Mouse (Mus musculus) ovary, adult 10 weeks (tissue): ENCODE data around the gene Phb. TPM values are rescaled to one million over a fixed set of nuclear protein-coding genes. Genes with fewer than 3 reads are reported as not detected.

ENCODE experiments used
- polyA plus RNA-seq: library from polyadenylated mRNA; stranded (reverse); fragments of 350-450 nt; fragmentation: Illumina TruSeq; extraction: RNeasy Lipid Tissue Mini Kit (QIAGEN cat#74804); gene quantifications from one replicate; pipeline ENCODE4 v1.2.3, GENCODE M21; 2014

Gene Phb
- polyA plus RNA-seq: 7.8 TPM

DNA sequence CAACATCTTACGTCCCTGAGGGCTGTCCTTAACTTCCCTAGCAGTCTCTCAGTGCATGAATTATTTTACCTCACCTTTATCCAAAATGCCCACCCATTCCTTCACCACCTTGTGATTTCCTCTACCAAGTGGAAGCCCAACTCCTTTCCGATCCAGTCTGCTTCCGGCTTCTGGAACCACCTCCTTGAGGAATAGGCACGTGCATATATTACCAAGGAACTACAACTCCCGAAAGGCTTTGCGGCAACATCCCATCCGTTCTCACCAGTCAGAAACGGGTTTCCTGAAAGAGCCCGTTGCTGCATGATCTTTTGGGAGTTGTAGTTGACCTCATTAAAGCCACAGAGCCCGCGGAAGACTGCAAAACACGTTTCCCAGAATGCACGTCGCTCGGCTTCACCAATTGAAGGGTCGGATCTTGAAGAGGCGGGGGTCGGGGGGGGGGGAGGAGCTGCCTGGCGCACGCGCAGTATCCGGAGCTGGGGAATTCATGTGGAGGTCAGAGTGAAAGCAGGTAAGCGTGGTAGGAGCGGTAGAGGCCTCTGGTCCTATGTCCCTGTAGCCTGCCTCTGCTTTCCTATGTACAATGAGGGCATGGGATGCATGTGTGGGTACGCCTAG, at the start of gene Phb:
Phb (plus strand) TSS at position 429 of the 621 bp plus-strand sequence.

DNA sequence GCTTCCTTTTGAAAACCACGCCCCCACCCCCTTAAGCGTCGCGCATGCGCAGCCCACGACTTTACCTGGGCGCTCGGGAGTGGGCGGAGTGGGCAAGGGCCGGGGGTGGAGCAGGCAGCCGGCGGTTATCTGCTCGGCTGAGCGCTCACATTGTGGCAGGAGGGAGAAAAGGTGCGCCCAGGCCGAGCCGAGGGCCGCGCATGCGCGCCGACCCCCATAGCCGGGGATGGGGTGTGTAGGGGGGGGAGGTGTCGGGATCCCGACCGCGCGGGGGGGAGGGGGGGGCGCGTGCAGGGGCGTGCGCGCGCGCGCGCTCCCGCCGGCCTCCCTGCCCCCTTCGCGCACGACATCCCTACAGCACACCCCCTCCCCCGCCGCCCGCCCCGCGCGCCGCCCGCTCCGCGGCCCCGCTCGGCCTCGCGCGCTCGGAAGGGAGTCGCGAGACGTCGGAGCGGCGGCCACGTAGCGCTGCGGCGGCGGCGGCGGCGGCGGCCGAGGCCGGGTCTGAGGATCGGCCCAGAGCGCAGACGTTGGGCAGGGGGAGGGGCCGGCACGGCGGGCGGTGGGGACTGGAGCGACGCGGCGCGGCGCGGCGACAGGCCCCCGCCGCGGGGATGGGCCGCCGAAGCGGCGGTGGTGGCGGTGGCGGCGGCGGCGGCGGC, 45.9 kb downstream of the Phb start, which contains the start of gene Zfp652:
Zfp652 (plus strand) TSS at position 111 of the 662 bp plus-strand sequence.

DNA sequence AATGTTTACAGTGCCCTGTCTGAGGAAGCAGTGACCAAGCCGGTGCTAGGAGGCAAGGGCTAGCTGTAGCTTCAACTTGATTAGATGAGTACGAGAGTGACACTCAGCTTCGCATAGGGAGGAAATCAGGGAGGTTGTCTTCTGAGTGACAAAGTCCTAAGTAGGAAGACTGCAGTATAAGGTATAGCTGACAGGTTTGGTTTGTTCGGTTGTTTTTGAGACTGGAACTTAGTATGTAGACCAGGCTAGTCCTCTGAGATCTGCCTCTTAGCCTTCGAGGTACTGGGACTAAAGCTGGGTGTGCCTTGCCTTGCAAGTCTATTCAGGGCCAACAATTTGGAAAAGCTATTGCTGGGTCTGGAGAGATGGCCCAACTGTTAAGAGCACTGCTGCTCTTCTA, 56.5 kb downstream of the Phb start, which contains the start of gene B130006D01Rik:
B130006D01Rik (plus strand) TSS at position 301 of the 400 bp plus-strand sequence.

Other genes starting within 250 kb of the Phb start
- not detected for gene Nxph3, start 152.4 kb upstream of the Phb start, polyA plus RNA-seq
- 1.1 TPM for gene Ngfr, start 79.2 kb upstream of the Phb start, polyA plus RNA-seq
- gene Zfp652, start 45.7 kb downstream of the Phb start, polyA plus RNA-seq: 39.1 TPM
- 0.14 TPM for gene B130006D01Rik, start 56.6 kb downstream of the Phb start, polyA plus RNA-seq
- not detected for gene Phospho1, start 157.5 kb downstream of the Phb start, polyA plus RNA-seq
- 2.6 TPM for gene Gngt2, start 170.3 kb downstream of the Phb start, polyA plus RNA-seq
- gene Abi3, start 175.5 kb downstream of the Phb start, polyA plus RNA-seq: not detected
- 0.43 TPM for gene B4galnt2, start 247.9 kb downstream of the Phb start, polyA plus RNA-seq